Mouse (Mus musculus): ENCODE data around the gene Zfp493. TPM values are rescaled to one million over a fixed set of nuclear protein-coding genes. Genes with fewer than 3 reads are reported as not detected.
"Not testable (repeated sequence)": the region's sequence is repeated elsewhere in the genome, so short reads cannot be mapped to it uniquely, and the experiment has no call there.

Zfp493 gene
- polyA plus RNA-seq, 1 experiment from 2014 or later: 3.3 TPM

- not testable (repeated sequence) for H3K27me3 ChIP-seq (replicated peaks; ENCODE audit: control insufficient read depth, insufficient read depth, low read length); H3K4me3 ChIP-seq (ENCODE audit: low read length); H3K36me3 ChIP-seq (ENCODE audit: control insufficient read depth, insufficient read depth, low read length); H3K4me1 ChIP-seq (ENCODE audit: control insufficient read depth, insufficient read depth, low read depth, low read length); ATAC-seq; H3K9me3 ChIP-seq (ENCODE audit: control insufficient read depth, low read length); H3K4me2 ChIP-seq (ENCODE audit: low read length); H3K27ac ChIP-seq (ENCODE audit: low read depth, low read length); H3K9ac ChIP-seq (ENCODE audit: low read depth, low read length)
Observed at GRCm38 (mm10) chr13:67833137-67833536, 53.6 kb downstream of the Zfp493 start.

Other genes with a start within 250 kb of the Zfp493 start
- 12.3 and 13.6 TPM in 2 replicates for gene Zfp748, start 225.9 kb upstream of the Zfp493 start, polyA plus RNA-seq (2015; fragmentation: Nextera tagmentation; extraction: Ambion mirVana)
- gene Zfp729b, start 170.0 kb upstream of the Zfp493 start, polyA plus RNA-seq (2015; fragmentation: Nextera tagmentation; extraction: Ambion mirVana): 4.4 and 4.9 TPM in 2 replicates
- gene Gm49345, start 141.9 kb upstream of the Zfp493 start, polyA plus RNA-seq (2015; fragmentation: Nextera tagmentation; extraction: Ambion mirVana): 0.16 TPM in 1 of 2 replicates, not detected in the other
- 2.1 and 3.1 TPM in 2 replicates for gene Zfp729a, start 141.9 kb upstream of the Zfp493 start, polyA plus RNA-seq (2015; fragmentation: Nextera tagmentation; extraction: Ambion mirVana)
- 13.0 and 13.7 TPM in 2 replicates for gene Zfp738, start 92.6 kb upstream of the Zfp493 start, polyA plus RNA-seq (2015; fragmentation: Nextera tagmentation; extraction: Ambion mirVana)
- gene Zfp65, start 50.5 kb upstream of the Zfp493 start, polyA plus RNA-seq (2015; fragmentation: Nextera tagmentation; extraction: Ambion mirVana): 8.4 and 8.9 TPM in 2 replicates
- gene Zfp85, start 24.5 kb upstream of the Zfp493 start, polyA plus RNA-seq (2015; fragmentation: Nextera tagmentation; extraction: Ambion mirVana): 7.0 and 7.2 TPM in 2 replicates
- 12.1 and 12.6 TPM in 2 replicates for gene Zfp273, start 34.0 kb downstream of the Zfp493 start, polyA plus RNA-seq (2015; fragmentation: Nextera tagmentation; extraction: Ambion mirVana)
- gene Gm10037, start 51.4 kb downstream of the Zfp493 start, polyA plus RNA-seq (2015; fragmentation: Nextera tagmentation; extraction: Ambion mirVana): 6.1 and 6.9 TPM in 2 replicates
- gene BC048507, start 83.6 kb downstream of the Zfp493 start, polyA plus RNA-seq (2015; fragmentation: Nextera tagmentation; extraction: Ambion mirVana): not detected in 2 replicates